Mouse (Mus musculus): ENCODE results near the gene Jund.

The Jund gene

GRCm38 (mm10) chr8:70726721-70727120, 28.0 kb downstream of the Jund start:
- no peak for DNase-seq (ENCODE audit: low spot score)

- no peak for DNase-seq (ENCODE audit: low spot score)
Observed at GRCm38 (mm10) chr8:70729808-70730475, 31.2 kb downstream of the Jund start.

GRCm38 (mm10) chr8:70730956-70731355, 32.2 kb downstream of the Jund start:
- no peak for DNase-seq (ENCODE audit: low spot score)

GRCm38 (mm10) chr8:70737705-70738104, 39.0 kb downstream of the Jund start:
- no peak for DNase-seq (ENCODE audit: low spot score)

- no peak for DNase-seq (ENCODE audit: low spot score)
Observed at GRCm38 (mm10) chr8:70738211-70738610, 39.5 kb downstream of the Jund start.

- no peak for DNase-seq (ENCODE audit: low spot score)
Observed at GRCm38 (mm10) chr8:70741661-70742060, 42.9 kb downstream of the Jund start.

GRCm38 (mm10) chr8:70742176-70742575, 43.4 kb downstream of the Jund start:
- no peak for DNase-seq (ENCODE audit: low spot score)

- DNase-seq (ENCODE audit: low spot score): no peak
Observed at GRCm38 (mm10) chr8:70742981-70743655, 44.4 kb downstream of the Jund start.

GRCm38 (mm10) chr8:70743656-70744590, 45.2 kb downstream of the Jund start:
- DNase-seq (ENCODE audit: low spot score): no peak

GRCm38 (mm10) chr8:70744806-70745205, 46.1 kb downstream of the Jund start:
- no peak for DNase-seq (ENCODE audit: low spot score)

GRCm38 (mm10) chr8:70745691-70746220, 47.0 kb downstream of the Jund start:
- no peak for DNase-seq (ENCODE audit: low spot score)

GRCm38 (mm10) chr8:70746676-70747075, 47.9 kb downstream of the Jund start:
- no peak for DNase-seq (ENCODE audit: low spot score)

- DNase-seq (ENCODE audit: low spot score): no peak
Observed at GRCm38 (mm10) chr8:70747211-70747890, 48.6 kb downstream of the Jund start.

GRCm38 (mm10) chr8:70748246-70749096, 49.7 kb downstream of the Jund start:
- DNase-seq (ENCODE audit: low spot score): no peak

- DNase-seq (ENCODE audit: low spot score): no peak
Observed at GRCm38 (mm10) chr8:70749097-70749674, 50.4 kb downstream of the Jund start.
